Mouse (Mus musculus): ENCODE results near the gene Eya2. TPM values are rescaled to one million over a fixed set of nuclear protein-coding genes. Genes with fewer than 3 reads are reported as not detected.
A peak's percentile ranks its signal among the peaks of the same experiment; 100 is the strongest.

Gene Eya2
- polyA plus RNA-seq, 1 experiment from 2014 or later: 1.6 TPM

GRCm38 (mm10) chr2:165687516-165687915 lies 92.7 kb downstream of the Eya2 start:
- Histone ChIP-seq H3K4me2 (no peak overlapping the region), H3K4me3 (ENCODE audit: low read depth, low read length) (no peak overlapping the region), H3K4me1 (ENCODE audit: insufficient read depth) (no peaks in the 10 kb centered on the region), H3K9ac (no peak overlapping the region), H3K27me3 (ENCODE audit: insufficient read depth, low read length) (no peaks in the 10 kb centered on the region), H3K9me3 (ENCODE audit: low read depth, low read length) (no peaks in the 10 kb centered on the region), H3K36me3 (ENCODE audit: insufficient read depth) (no peaks in the 10 kb centered on the region), H3K27ac (ENCODE audit: low read depth) (no peak overlapping the region)
- peak; percentile 60 for DNase-seq
- TF ChIP-seq CTCF (IDR thresholded peaks at IDR 0.05; ENCODE audit: low read depth): no peak
- 30% methylated on average over 8 of the region's 8 CpGs for WGBS
- no peak for ATAC-seq (ENCODE audit: insufficient read depth)

- H3K27ac ChIP-seq (ENCODE audit: low read depth): no peak overlapping the region
- no peak overlapping the region for H3K9ac ChIP-seq
- no peaks in the 10 kb centered on the region for H3K36me3 ChIP-seq (ENCODE audit: insufficient read depth)
- H3K4me3 ChIP-seq (ENCODE audit: low read depth, low read length): no peak overlapping the region
- TF ChIP-seq CTCF (IDR thresholded peaks at IDR 0.05; ENCODE audit: low read depth): no peak
- H3K9me3 ChIP-seq (ENCODE audit: low read depth, low read length): no peaks in the 10 kb centered on the region
- no peaks in the 10 kb centered on the region for H3K27me3 ChIP-seq (ENCODE audit: insufficient read depth, low read length)
- DNase-seq (no peak), ATAC-seq (ENCODE audit: insufficient read depth) (no peak)
- H3K4me1 ChIP-seq (ENCODE audit: insufficient read depth): no peaks in the 10 kb centered on the region
- H3K4me2 ChIP-seq: no peak overlapping the region
- WGBS: 86% methylated on average over 4 of the region's 4 CpGs
Measured at GRCm38 (mm10) chr2:165688896-165689295, 94.1 kb downstream of the Eya2 start.

GRCm38 (mm10) chr2:165691016-165691415 lies 96.2 kb downstream of the Eya2 start:
- no peak for ATAC-seq (ENCODE audit: insufficient read depth)
- Histone ChIP-seq H3K4me3 (ENCODE audit: low read depth, low read length) (no peak overlapping the region), H3K27ac (ENCODE audit: low read depth) (no peak overlapping the region), H3K36me3 (ENCODE audit: insufficient read depth) (no peaks in the 10 kb centered on the region), H3K4me2 (no peak overlapping the region), H3K9ac (no peak overlapping the region), H3K27me3 (ENCODE audit: insufficient read depth, low read length) (no peaks in the 10 kb centered on the region), H3K9me3 (ENCODE audit: low read depth, low read length) (no peaks in the 10 kb centered on the region), H3K4me1 (ENCODE audit: insufficient read depth) (no peaks in the 10 kb centered on the region)
- peak; percentile 44 for DNase-seq
- 73% methylated on average over 3 of the region's 3 CpGs for WGBS
- no peak for TF ChIP-seq CTCF (IDR thresholded peaks at IDR 0.05; ENCODE audit: low read depth)

- DNase-seq: peak; percentile 11
- no peaks in the 10 kb centered on the region for H3K27me3 ChIP-seq (ENCODE audit: insufficient read depth, low read length)
- H3K9ac ChIP-seq: no peak overlapping the region
- TF ChIP-seq CTCF (IDR thresholded peaks at IDR 0.05; ENCODE audit: low read depth): peak; percentile 55
- no peaks in the 10 kb centered on the region for H3K9me3 ChIP-seq (ENCODE audit: low read depth, low read length)
- no peaks in the 10 kb centered on the region for H3K4me1 ChIP-seq (ENCODE audit: insufficient read depth)
- no peaks in the 10 kb centered on the region for H3K36me3 ChIP-seq (ENCODE audit: insufficient read depth)
- H3K27ac ChIP-seq (ENCODE audit: low read depth): no peak overlapping the region
- WGBS: 46% methylated on average over 4 of the region's 4 CpGs
- ATAC-seq (ENCODE audit: insufficient read depth): no peak
- no peak overlapping the region for H3K4me2 ChIP-seq
- H3K4me3 ChIP-seq (ENCODE audit: low read depth, low read length): no peak overlapping the region
Measured at GRCm38 (mm10) chr2:165692944-165693660, 98.3 kb downstream of the Eya2 start.

GRCm38 (mm10) chr2:165694767-165695166 lies 99.9 kb downstream of the Eya2 start:
- no peak for DNase-seq
- H3K27me3 ChIP-seq (ENCODE audit: insufficient read depth, low read length): no peaks in the 10 kb centered on the region

GRCm38 (mm10) chr2:165700252-165700908 lies 105.5 kb downstream of the Eya2 start:
- H3K4me1 ChIP-seq (ENCODE audit: insufficient read depth): no peaks in the 10 kb centered on the region
- 53% methylated on average over 19 of the region's 19 CpGs for WGBS
- H3K4me3 ChIP-seq (ENCODE audit: low read depth, low read length): no peak overlapping the region
- DNase-seq (no peak), ATAC-seq (ENCODE audit: insufficient read depth) (no peak)
- H3K9me3 ChIP-seq (ENCODE audit: low read depth, low read length): no peaks in the 10 kb centered on the region
- H3K27me3 ChIP-seq (ENCODE audit: insufficient read depth, low read length): no peaks in the 10 kb centered on the region
- no peaks in the 10 kb centered on the region for H3K36me3 ChIP-seq (ENCODE audit: insufficient read depth)
- H3K4me2 ChIP-seq: no peak overlapping the region
- no peak overlapping the region for H3K9ac ChIP-seq
- no peak overlapping the region for H3K27ac ChIP-seq (ENCODE audit: low read depth)
- no peak for TF ChIP-seq CTCF (IDR thresholded peaks at IDR 0.05; ENCODE audit: low read depth)

More at GRCm38 (mm10) chr2:165694767-165695166, 99.9 kb downstream of the Eya2 start:
- Histone ChIP-seq H3K27ac (ENCODE audit: low read depth) (no peak overlapping the region), H3K36me3 (ENCODE audit: insufficient read depth) (no peaks in the 10 kb centered on the region), H3K4me3 (ENCODE audit: low read depth, low read length) (no peak overlapping the region), H3K4me2 (no peak overlapping the region), H3K9me3 (ENCODE audit: low read depth, low read length) (no peaks in the 10 kb centered on the region), H3K9ac (no peak overlapping the region), H3K4me1 (ENCODE audit: insufficient read depth) (no peaks in the 10 kb centered on the region)
- WGBS: 88% methylated on average over 6 of the region's 6 CpGs
- no peak for TF ChIP-seq CTCF (IDR thresholded peaks at IDR 0.05; ENCODE audit: low read depth)
- ATAC-seq (ENCODE audit: insufficient read depth): no peak

- no peak for TF ChIP-seq CTCF (IDR thresholded peaks at IDR 0.05; ENCODE audit: low read depth)
- no peak for DNase-seq
- Histone ChIP-seq H3K4me1 (ENCODE audit: insufficient read depth) (no peaks in the 10 kb centered on the region), H3K27me3 (ENCODE audit: insufficient read depth, low read length) (no peaks in the 10 kb centered on the region), H3K27ac (ENCODE audit: low read depth) (no peak overlapping the region), H3K36me3 (ENCODE audit: insufficient read depth) (no peaks in the 10 kb centered on the region), H3K4me2 (no peak overlapping the region), H3K9me3 (ENCODE audit: low read depth, low read length) (no peaks in the 10 kb centered on the region), H3K9ac (no peak overlapping the region), H3K4me3 (ENCODE audit: low read depth, low read length) (no peak overlapping the region)
- WGBS: 51% methylated on average over 9 of the region's 9 CpGs
- no peak for ATAC-seq (ENCODE audit: insufficient read depth)
Measured at GRCm38 (mm10) chr2:165703033-165703805, 108.4 kb downstream of the Eya2 start.

All from lung, embryonic 14.5 days (tissue).